Mouse (Mus musculus) liver, adult (tissue): ENCODE measurements at regions not wholly inside any gene's neighbourhood (a gene's known extent, or its start where the extent isn't known, plus 50 kb on each side); places are given as distances from the start of the nearest gene placed in this dataset.

Experiments used
- GATA4 ChIP-seq: IDR thresholded peaks from 2 replicates; pipeline ENCODE4 v1.6.1; 2014; ENCODE audit warnings: mild to moderate bottlenecking, low read length; ENCODE audit not compliant: insufficient replicate concordance

- TF ChIP-seq GATA4 = no peak
Observed at GRCm38 (mm10) chr6:94369991-94370390, 86.3 kb upstream of the Magi1 start.

DNA sequence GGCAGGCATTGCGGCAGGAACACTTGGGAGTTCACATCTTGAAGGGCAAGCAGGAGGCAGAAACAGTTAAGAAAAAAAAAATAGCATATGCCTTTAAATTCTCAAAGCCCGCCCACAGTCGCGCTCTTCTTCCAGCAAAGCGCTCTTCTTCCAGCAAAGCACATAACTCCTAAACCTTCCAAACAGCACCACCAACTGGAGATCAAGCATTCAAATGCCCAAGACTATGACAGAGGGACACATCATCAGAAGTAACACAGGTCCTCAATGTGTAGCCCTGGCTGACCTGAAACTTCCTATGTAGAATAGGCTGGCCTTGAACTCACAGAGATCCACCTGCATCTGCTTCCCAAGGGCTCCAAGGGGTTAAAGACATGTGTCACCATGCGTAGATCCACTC, 80.2 kb upstream of the Magi1 start:
- TF ChIP-seq GATA4 = no peak

DNA sequence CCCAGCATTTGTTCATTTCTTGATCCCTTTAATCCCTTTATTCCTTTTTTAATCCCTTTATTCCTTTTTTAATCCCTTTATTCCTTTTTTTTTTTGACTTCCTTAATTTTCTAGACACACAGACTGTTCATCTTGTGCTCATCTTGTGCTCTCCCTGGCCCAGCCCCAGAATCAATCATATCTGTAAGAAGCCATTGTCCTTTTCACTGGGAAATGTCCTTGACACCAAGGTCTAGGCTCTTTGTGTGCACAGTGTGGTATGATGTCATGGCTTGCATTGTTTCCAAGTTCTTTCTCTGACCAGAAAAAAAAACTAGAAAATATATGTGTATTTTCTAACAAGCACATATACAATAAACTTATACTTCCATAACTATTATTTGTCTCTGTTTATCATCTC, 78.9 kb upstream of the Magi1 start:
- TF ChIP-seq GATA4 = no peak

- TF ChIP-seq GATA4 = no peak
Observed at GRCm38 (mm10) chr6:94357568-94357967, 73.9 kb upstream of the Magi1 start.

DNA sequence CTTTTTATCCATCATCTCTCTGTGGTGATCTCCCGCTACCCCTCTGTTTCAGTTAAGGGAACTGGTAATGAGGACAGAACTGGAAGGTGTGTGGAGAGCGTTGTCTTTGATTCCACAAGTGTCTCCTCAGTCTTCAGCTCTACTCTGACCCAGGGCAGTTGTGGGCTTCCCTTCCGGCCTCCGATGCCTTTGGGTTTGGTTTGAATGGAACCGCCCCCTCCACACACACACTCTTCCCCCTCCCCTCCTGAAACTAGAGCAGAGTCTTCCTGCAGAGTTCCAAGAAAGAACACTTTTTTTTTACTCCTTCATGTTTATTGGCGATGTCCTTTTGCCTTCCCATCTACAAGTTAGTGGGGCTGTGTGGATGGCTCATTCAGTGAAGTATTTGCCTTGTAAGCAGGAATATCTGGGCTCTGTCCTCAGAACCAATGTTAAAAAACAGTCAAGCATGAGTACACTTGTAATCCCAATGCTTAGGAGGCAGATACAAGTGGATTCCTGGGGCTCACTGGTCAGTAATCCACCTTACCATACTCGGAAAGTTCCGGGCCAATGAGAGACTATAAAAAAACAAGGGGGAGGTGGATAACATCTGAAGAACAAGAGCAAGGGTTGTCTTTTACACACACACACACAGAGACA, 70.9 kb upstream of the Magi1 start:
- TF ChIP-seq GATA4 = no peak

DNA sequence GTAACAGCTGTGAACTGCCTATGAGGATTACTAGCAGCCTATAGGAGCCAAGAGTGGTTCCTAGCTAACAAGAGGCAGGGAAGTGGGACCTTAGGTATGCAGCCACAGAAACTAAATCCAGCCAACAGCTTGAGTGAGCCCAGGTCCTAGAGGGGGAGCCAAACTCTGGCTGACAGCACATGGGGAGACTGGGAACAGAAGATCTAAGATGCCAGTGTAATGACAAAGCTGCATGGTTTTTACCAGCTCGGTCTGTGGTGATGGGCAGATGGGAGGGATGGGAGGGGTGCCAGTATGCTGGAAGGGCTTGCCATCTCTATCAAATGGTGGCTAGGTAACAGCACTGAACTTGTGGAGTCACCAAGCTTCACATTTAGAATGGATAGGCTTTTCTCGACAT, 60.6 kb upstream of the Magi1 start:
- no peak for TF ChIP-seq GATA4

GRCm38 (mm10) chr6:94340546-94340945, 56.8 kb upstream of the Magi1 start:
- TF ChIP-seq GATA4 = no peak

- no peak for TF ChIP-seq GATA4
Observed at GRCm38 (mm10) chr6:94336168-94336567, 52.5 kb upstream of the Magi1 start.
